In genomic region chr6:49817183-49817582, GRCm38 (mm10) we compare ENCODE assay signal across 14 mouse cellular contexts. TPM values are rescaled to one million over a fixed set of nuclear protein-coding genes. Genes with fewer than 3 reads are reported as not detected.
"Had no signal": no experiment of that assay in that cellular context is flagged by ENCODE, and none has a peak within 500 bp of the region (broad histone marks: within the 10 kb centered on the region; RNA-seq: fewer than 3 reads in every experiment).

No protein-coding gene starts in this region.

- DNase-seq: kidney, adult 8-10 months; kidney, postnatal 36 days; liver; liver, embryonic 13.5 days; liver, postnatal 0 days; lung, postnatal 14 days; thymus, postnatal 36 days had no signal

- H3K4me1 ChIP-seq: liver, embryonic 13.5 days had no signal

- H3K4me2 ChIP-seq: limb, embryonic 12.5 days; liver, embryonic 13.5 days; lung, embryonic 15.5 days; midbrain, embryonic 13.5 days had no signal

- ATAC-seq: inflammation-experienced regulatory T-cells, adult 6 months; intestine, postnatal 0 days; liver, postnatal 0 days; midbrain, embryonic 13.5 days had no signal

- H3K4me3 ChIP-seq: limb, embryonic 12.5 days; liver, embryonic 13.5 days; lung, embryonic 15.5 days; midbrain, embryonic 13.5 days had no signal

- H3K36me3 ChIP-seq: limb, embryonic 12.5 days; liver, embryonic 13.5 days; lung, embryonic 15.5 days; midbrain, embryonic 13.5 days had no signal

- H3K9ac ChIP-seq: limb, embryonic 12.5 days; liver, embryonic 13.5 days; liver, postnatal 0 days; lung, embryonic 15.5 days; midbrain, embryonic 13.5 days had no signal

- H3K27ac ChIP-seq: kidney, postnatal 0 days; limb, embryonic 12.5 days; liver, embryonic 13.5 days; lung, embryonic 15.5 days; macrophage; midbrain, embryonic 13.5 days had no signal

- H3K9me3 ChIP-seq: limb, embryonic 12.5 days; liver, embryonic 13.5 days; lung, embryonic 15.5 days; midbrain, embryonic 13.5 days had no signal

RNA-seq across cellular contexts. Expression of gene Npy, which starts 5.3 kb away (rescaled TPM):
- polyA plus RNA-seq: inflammation-experienced regulatory T-cells, adult 6 months had no signal
